In the genomic region with DNA sequence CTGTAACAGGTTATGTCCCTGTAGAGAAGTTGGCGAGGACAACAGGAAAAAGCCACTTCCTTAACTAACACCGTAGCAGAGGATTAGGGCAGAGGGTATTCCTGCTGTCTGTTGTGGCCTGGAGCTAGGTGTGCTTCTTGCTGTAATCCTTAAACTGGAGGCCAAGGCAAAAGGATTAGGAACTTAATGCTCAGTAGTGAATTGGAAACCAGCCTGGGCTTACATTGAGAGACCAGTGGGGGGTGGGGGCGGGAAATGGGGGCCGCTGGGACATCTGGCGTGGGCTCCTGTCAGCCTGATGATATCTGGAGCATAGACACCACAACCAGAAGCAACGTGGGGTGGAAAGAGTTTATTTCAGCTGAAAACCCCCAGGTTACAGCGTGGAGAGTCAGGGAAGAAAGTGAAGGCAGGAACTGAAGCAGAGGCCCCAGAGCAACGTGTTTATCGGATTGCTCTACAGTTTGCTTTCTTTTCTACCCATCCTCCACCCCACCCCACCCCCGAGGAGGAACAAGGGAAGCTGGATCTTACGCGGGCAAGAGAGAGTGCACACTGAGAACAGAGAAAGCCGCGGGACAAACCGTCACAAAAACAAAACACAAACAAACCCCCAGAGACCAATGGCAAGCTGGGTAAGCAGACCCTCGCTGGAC, we compare ENCODE assay signal across 8 mouse cellular contexts. TPM values are rescaled to one million over a fixed set of nuclear protein-coding genes. Genes with fewer than 3 reads are reported as not detected.
DNase-seq lines count a peak whose midpoint lies in the region; ATAC-seq lines count a peak whose summit lies in the region.

No protein-coding gene starts in this region.

- intact Hi-C loops in left cerebral cortex, postnatal 36 days (cut with DNase I) = no loop called here

- no peaks in the 10 kb centered on the region for H3K36me3 ChIP-seq in kidney, embryonic 14.5 days (ENCODE audit: control insufficient read depth, insufficient read depth, low read length)
- no peaks in the 10 kb centered on the region for H3K36me3 ChIP-seq in embryonic facial prominence, embryonic 12.5 days
- H3K36me3 ChIP-seq in intestine, embryonic 15.5 days = no peaks in the 10 kb centered on the region
- no peaks in the 10 kb centered on the region for H3K36me3 ChIP-seq in midbrain, embryonic 16.5 days (ENCODE audit: control insufficient read depth, insufficient read depth, low read length)

- H3K27me3 ChIP-seq in kidney, embryonic 14.5 days (ENCODE audit: control insufficient read depth, insufficient read depth, low read length) = no peaks in the 10 kb centered on the region
- H3K27me3 ChIP-seq in embryonic facial prominence, embryonic 12.5 days = no peaks in the 10 kb centered on the region
- H3K27me3 ChIP-seq in intestine, embryonic 15.5 days (replicated peaks) = no peaks in the 10 kb centered on the region
- H3K27me3 ChIP-seq in midbrain, embryonic 16.5 days (ENCODE audit: control insufficient read depth, insufficient read depth, low read depth, low read length) = no peaks in the 10 kb centered on the region

- H3K9me3 ChIP-seq in kidney, embryonic 14.5 days (ENCODE audit: control insufficient read depth, low read length) = no peaks in the 10 kb centered on the region
- no peaks in the 10 kb centered on the region for H3K9me3 ChIP-seq in embryonic facial prominence, embryonic 12.5 days
- no peaks in the 10 kb centered on the region for H3K9me3 ChIP-seq in intestine, embryonic 15.5 days
- H3K9me3 ChIP-seq in midbrain, embryonic 16.5 days (replicated peaks; ENCODE audit: control insufficient read depth, low read length, poor library complexity, severe bottlenecking) = no peaks in the 10 kb centered on the region

- H3K4me1 ChIP-seq in kidney, embryonic 14.5 days (ENCODE audit: control insufficient read depth, insufficient read depth, low read length) = peaks cover 10% of the 10 kb centered on the region
- peaks cover 6% of the 10 kb centered on the region for H3K4me1 ChIP-seq in embryonic facial prominence, embryonic 12.5 days
- peaks cover 19% of the 10 kb centered on the region for H3K4me1 ChIP-seq in intestine, embryonic 15.5 days (replicated peaks)
- H3K4me1 ChIP-seq in midbrain, embryonic 16.5 days (ENCODE audit: control insufficient read depth, insufficient read depth, low read length) = peaks cover 2% of the 10 kb centered on the region; the same call in 1 of the 2 replicates

- H3K4me3 ChIP-seq in kidney, embryonic 14.5 days (ENCODE audit: low read length) = peak overlapping the region; percentile 22
- H3K4me3 ChIP-seq in embryonic facial prominence, embryonic 12.5 days = 0 out of 2 replicates have a peak overlapping the region, but pooled peaks have one; percentile 12
- H3K4me3 ChIP-seq in intestine, embryonic 15.5 days (replicated peaks) = peak overlapping the region; percentile 14; the same call in 1 of the 2 replicates
- H3K4me3 ChIP-seq in midbrain, embryonic 16.5 days (ENCODE audit: low read depth, low read length) = no peak overlapping the region

- 9% methylated on average over 16 of the region's 16 CpGs for WGBS in kidney, embryonic 14.5 days
- 4% methylated on average over 16 of the region's 16 CpGs for WGBS in embryonic facial prominence, embryonic 12.5 days
- WGBS in intestine, embryonic 15.5 days = 8% methylated on average over 16 of the region's 16 CpGs
- 3% methylated on average over 16 of the region's 16 CpGs for WGBS in midbrain, embryonic 16.5 days

- peak overlapping the region; percentile 32; the same call in 1 of the 2 replicates for H3K9ac ChIP-seq in kidney, embryonic 14.5 days (ENCODE audit: low read depth, low read length)
- peak overlapping the region; percentile 21; the same call in 1 of the 2 replicates for H3K9ac ChIP-seq in embryonic facial prominence, embryonic 12.5 days
- peak overlapping the region; percentile 4; the same call in 1 of the 2 replicates for H3K9ac ChIP-seq in intestine, embryonic 15.5 days
- H3K9ac ChIP-seq in midbrain, embryonic 16.5 days (ENCODE audit: low read depth, low read length) = no peak overlapping the region

- no peak for ATAC-seq in kidney, embryonic 14.5 days (ENCODE audit: low FRiP score, low TSS enrichment)
- ATAC-seq in embryonic facial prominence, embryonic 12.5 days (ENCODE audit: insufficient number of reproducible peaks, insufficient read depth, low FRiP score, low TSS enrichment) = no peak
- ATAC-seq in intestine, embryonic 15.5 days = no peak
- no peak for ATAC-seq in midbrain, embryonic 16.5 days

- no peak for DNase-seq in kidney, postnatal 10 days
- no peak for DNase-seq in cerebellum, adult 18-20 months
- DNase-seq in left cerebral cortex, postnatal 36 days (ENCODE audit: low spot score in 2 of 2) = no peak
- DNase-seq in cerebellum, postnatal 10 days = no peak

- peak overlapping the region; percentile 25; the same call in 1 of the 2 replicates for H3K27ac ChIP-seq in kidney, embryonic 14.5 days (ENCODE audit: low read depth, low read length)
- H3K27ac ChIP-seq in embryonic facial prominence, embryonic 12.5 days = peak overlapping the region; percentile 63
- H3K27ac ChIP-seq in intestine, embryonic 15.5 days = peak overlapping the region; percentile 59
- no peak overlapping the region for H3K27ac ChIP-seq in midbrain, embryonic 16.5 days (ENCODE audit: low read length)

- peak overlapping the region; percentile 37 for H3K4me2 ChIP-seq in kidney, embryonic 14.5 days (replicated peaks; ENCODE audit: low read depth, low read length)
- peak overlapping the region; percentile 46 for H3K4me2 ChIP-seq in embryonic facial prominence, embryonic 12.5 days (replicated peaks)
- peak overlapping the region; percentile 56 for H3K4me2 ChIP-seq in intestine, embryonic 15.5 days (replicated peaks)
- peak overlapping the region; percentile 36 for H3K4me2 ChIP-seq in midbrain, embryonic 16.5 days (ENCODE audit: low read length)

RNA-seq across cellular contexts. Expression of gene Slc25a10, which starts 18.9 kb away (rescaled TPM):
- polyA plus RNA-seq in kidney, embryonic 14.5 days (2014; fragmentation: Nextera tagmentation; extraction: Ambion mirVana) = 65.3 and 79.1 TPM in 2 replicates
- polyA plus RNA-seq in embryonic facial prominence, embryonic 12.5 days (2016; fragmentation: Nextera tagmentation; extraction: Ambion mirVana) = 52.6 and 57.4 TPM in 2 replicates
- polyA plus RNA-seq in intestine, embryonic 15.5 days (2015; fragmentation: Nextera tagmentation; extraction: Ambion mirVana) = 79.1 and 90.1 TPM in 2 replicates
- polyA plus RNA-seq in midbrain, embryonic 16.5 days (2015; fragmentation: Nextera tagmentation; extraction: Ambion mirVana) = 23.1 and 24.8 TPM in 2 replicates
- 10 to 100 TPM; 18.2 to 21.9 TPM for total RNA-seq in left cerebral cortex, postnatal 36 days (2021)

RNA-seq across cellular contexts. Expression of gene Gcgr, which starts 20.0 kb away (rescaled TPM):
- polyA plus RNA-seq in kidney, embryonic 14.5 days (2014; fragmentation: Nextera tagmentation; extraction: Ambion mirVana) = 2.0 and 2.4 TPM in 2 replicates
- polyA plus RNA-seq in embryonic facial prominence, embryonic 12.5 days (2016; fragmentation: Nextera tagmentation; extraction: Ambion mirVana) = 1.7 and 2.1 TPM in 2 replicates
- polyA plus RNA-seq in intestine, embryonic 15.5 days (2015; fragmentation: Nextera tagmentation; extraction: Ambion mirVana) = 0.58 and 0.67 TPM in 2 replicates
- 0.13 and 0.31 TPM in 2 replicates for polyA plus RNA-seq in midbrain, embryonic 16.5 days (2015; fragmentation: Nextera tagmentation; extraction: Ambion mirVana)
- total RNA-seq in left cerebral cortex, postnatal 36 days (2021) = not detected

RNA-seq across cellular contexts. Expression of gene Mrpl12, which starts 26.1 kb away (rescaled TPM):
- 176 and 218 TPM in 2 replicates for polyA plus RNA-seq in kidney, embryonic 14.5 days (2014; fragmentation: Nextera tagmentation; extraction: Ambion mirVana)
- 126 and 128 TPM in 2 replicates for polyA plus RNA-seq in embryonic facial prominence, embryonic 12.5 days (2016; fragmentation: Nextera tagmentation; extraction: Ambion mirVana)
- polyA plus RNA-seq in intestine, embryonic 15.5 days (2015; fragmentation: Nextera tagmentation; extraction: Ambion mirVana) = 222 and 231 TPM in 2 replicates
- 118 and 130 TPM in 2 replicates for polyA plus RNA-seq in midbrain, embryonic 16.5 days (2015; fragmentation: Nextera tagmentation; extraction: Ambion mirVana)
- total RNA-seq in left cerebral cortex, postnatal 36 days (2021) = 10 to 100 TPM; 75.6 to 78.5 TPM

RNA-seq across cellular contexts. Expression of gene Mcrip1, which starts 39.0 kb away (rescaled TPM):
- 236 and 265 TPM in 2 replicates for polyA plus RNA-seq in kidney, embryonic 14.5 days (2014; fragmentation: Nextera tagmentation; extraction: Ambion mirVana)
- 234 and 242 TPM in 2 replicates for polyA plus RNA-seq in embryonic facial prominence, embryonic 12.5 days (2016; fragmentation: Nextera tagmentation; extraction: Ambion mirVana)
- 135 and 142 TPM in 2 replicates for polyA plus RNA-seq in intestine, embryonic 15.5 days (2015; fragmentation: Nextera tagmentation; extraction: Ambion mirVana)
- polyA plus RNA-seq in midbrain, embryonic 16.5 days (2015; fragmentation: Nextera tagmentation; extraction: Ambion mirVana) = 232 and 233 TPM in 2 replicates
- total RNA-seq in left cerebral cortex, postnatal 36 days (2021) = 10 to 100 TPM; 73.4 to 91.7 TPM

RNA-seq across cellular contexts. Expression of gene Ppp1r27, which starts 40.4 kb away (rescaled TPM):
- 0.58 and 0.89 TPM in 2 replicates for polyA plus RNA-seq in kidney, embryonic 14.5 days (2014; fragmentation: Nextera tagmentation; extraction: Ambion mirVana)
- 0.36 TPM in 1 of 2 replicates, not detected in the other for polyA plus RNA-seq in embryonic facial prominence, embryonic 12.5 days (2016; fragmentation: Nextera tagmentation; extraction: Ambion mirVana)
- polyA plus RNA-seq in intestine, embryonic 15.5 days (2015; fragmentation: Nextera tagmentation; extraction: Ambion mirVana) = not detected in 2 replicates
- polyA plus RNA-seq in midbrain, embryonic 16.5 days (2015; fragmentation: Nextera tagmentation; extraction: Ambion mirVana) = not detected in 2 replicates
- not detected for total RNA-seq in left cerebral cortex, postnatal 36 days (2021)
